Mouse (Mus musculus): ENCODE data around the gene Slc17a8. TPM values are rescaled to one million over a fixed set of nuclear protein-coding genes. Genes with fewer than 3 reads are reported as not detected.

The Slc17a8 gene
- polyA plus RNA-seq, 1 experiment from 2014 or later = 1.9 TPM

DNA sequence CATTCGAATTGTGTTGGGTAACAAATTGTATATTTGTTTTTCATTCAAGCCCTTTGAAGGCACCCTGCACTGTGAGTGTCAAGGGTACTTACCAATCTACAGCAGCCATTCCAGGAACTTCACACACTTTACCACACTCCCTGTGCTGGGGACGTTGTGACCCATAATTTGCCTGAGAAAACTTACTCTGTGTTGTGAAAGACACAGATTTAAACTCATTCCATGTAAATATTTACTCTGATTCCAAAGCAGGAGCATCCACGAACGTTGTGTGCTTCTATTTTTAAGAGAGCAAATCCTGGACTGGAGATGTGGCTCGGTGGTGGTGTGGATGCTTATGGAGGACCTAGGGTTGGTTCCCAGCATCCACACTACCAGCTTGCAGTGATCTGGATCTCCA, 10.8 kb upstream of the Slc17a8 start:
- Histone ChIP-seq H3K4me3 (no peak overlapping the region), H3K36me3 (peaks cover 6% of the 10 kb centered on the region; the same call in 1 of the 2 replicates), H3K27ac (no peak overlapping the region), H3K9me3 (no peaks in the 10 kb centered on the region), H3K4me2 (no peak overlapping the region), H3K27me3 (no peaks in the 10 kb centered on the region), H3K4me1 (replicated peaks) (no peaks in the 10 kb centered on the region), H3K9ac (no peak overlapping the region)
- WGBS = 75% methylated on average over 5 of the region's 5 CpGs
- ATAC-seq (ENCODE audit: low FRiP score) = no peak

DNA sequence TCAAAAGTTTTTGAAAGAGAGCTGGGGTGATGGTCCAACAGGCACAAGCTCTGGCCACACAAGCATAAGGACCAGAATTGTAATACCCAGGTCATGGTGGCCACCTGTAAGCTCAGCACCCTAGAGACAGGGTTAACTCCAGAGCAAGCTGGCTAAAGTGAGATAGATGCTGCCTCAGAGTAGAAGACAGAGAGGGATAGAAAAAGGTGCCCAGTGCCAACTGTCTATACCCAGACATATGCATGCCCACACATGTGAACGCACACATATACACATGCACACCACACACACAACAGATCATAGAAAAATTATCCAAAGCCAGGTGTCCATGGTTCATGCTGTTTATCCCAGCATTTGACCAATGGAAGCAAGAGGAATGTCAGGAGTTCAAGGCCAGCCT, 9.5 kb upstream of the Slc17a8 start:
- 100% methylated on average over 1 of the region's 1 CpGs for whole genome bisulfite sequencing
- Histone ChIP-seq H3K9me3 (no peaks in the 10 kb centered on the region), H3K27me3 (no peaks in the 10 kb centered on the region), H3K4me3 (no peak overlapping the region), H3K4me2 (no peak overlapping the region), H3K27ac (no peak overlapping the region), H3K9ac (no peak overlapping the region), H3K36me3 (peaks cover 6% of the 10 kb centered on the region; the same call in 1 of the 2 replicates), H3K4me1 (replicated peaks) (no peaks in the 10 kb centered on the region)
- ATAC-seq (ENCODE audit: low FRiP score) = peak; percentile 33; the same call in 1 of the 2 replicates

DNA sequence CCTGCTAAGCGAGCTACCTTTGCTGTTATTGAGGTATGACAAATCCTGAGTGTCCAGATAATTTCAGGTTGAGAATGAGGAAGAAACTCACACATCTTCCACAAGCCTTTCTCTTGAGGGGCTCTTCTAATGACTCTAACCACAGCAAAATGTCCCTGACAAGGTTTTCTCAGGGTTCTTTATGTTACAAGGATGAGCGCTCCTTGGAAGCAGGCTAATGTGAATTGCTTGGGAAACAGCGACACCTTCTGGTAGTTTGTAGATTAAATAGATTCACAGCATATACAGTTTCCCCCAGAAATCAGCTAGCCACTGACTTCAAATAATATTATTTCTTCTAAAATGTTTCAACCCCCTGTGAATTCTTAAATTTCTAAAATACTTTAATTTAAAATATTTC, 9.0 kb upstream of the Slc17a8 start:
- Histone ChIP-seq H3K4me1 (replicated peaks) (no peaks in the 10 kb centered on the region), H3K36me3 (peaks cover 6% of the 10 kb centered on the region; the same call in 1 of the 2 replicates), H3K9ac (no peak overlapping the region), H3K4me2 (no peak overlapping the region), H3K9me3 (no peaks in the 10 kb centered on the region), H3K27ac (no peak overlapping the region), H3K4me3 (no peak overlapping the region), H3K27me3 (no peaks in the 10 kb centered on the region)
- 31% methylated on average over 3 of the region's 3 CpGs for WGBS
- peak; percentile 82 for ATAC-seq (ENCODE audit: low FRiP score)

DNA sequence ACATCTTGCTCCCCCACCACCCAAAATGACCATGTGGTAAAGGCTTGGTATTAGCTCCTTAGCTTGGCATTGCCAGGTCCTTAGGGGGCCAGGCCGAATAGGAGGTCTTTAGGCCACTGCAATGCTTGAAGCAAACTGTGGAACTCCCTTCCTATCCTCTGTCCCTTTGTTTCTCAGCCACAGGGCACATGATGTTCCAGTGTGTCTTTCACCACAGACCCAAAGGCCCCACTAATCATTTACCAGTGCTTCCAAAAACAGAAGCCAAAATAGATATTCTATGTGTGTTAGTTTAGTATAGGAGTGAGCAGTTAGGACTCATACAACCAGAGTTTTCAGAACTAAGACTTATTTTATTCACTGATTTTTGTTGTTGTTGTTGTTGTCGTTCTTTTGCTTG, 5.7 kb upstream of the Slc17a8 start:
- Histone ChIP-seq H3K4me1 (replicated peaks) (no peaks in the 10 kb centered on the region), H3K9ac (no peak overlapping the region), H3K4me3 (no peak overlapping the region), H3K27me3 (no peaks in the 10 kb centered on the region), H3K27ac (no peak overlapping the region), H3K9me3 (no peaks in the 10 kb centered on the region), H3K36me3 (no peaks in the 10 kb centered on the region), H3K4me2 (no peak overlapping the region)
- no peak for ATAC-seq (ENCODE audit: low FRiP score)
- WGBS = 96% methylated on average over 2 of the region's 2 CpGs

DNA sequence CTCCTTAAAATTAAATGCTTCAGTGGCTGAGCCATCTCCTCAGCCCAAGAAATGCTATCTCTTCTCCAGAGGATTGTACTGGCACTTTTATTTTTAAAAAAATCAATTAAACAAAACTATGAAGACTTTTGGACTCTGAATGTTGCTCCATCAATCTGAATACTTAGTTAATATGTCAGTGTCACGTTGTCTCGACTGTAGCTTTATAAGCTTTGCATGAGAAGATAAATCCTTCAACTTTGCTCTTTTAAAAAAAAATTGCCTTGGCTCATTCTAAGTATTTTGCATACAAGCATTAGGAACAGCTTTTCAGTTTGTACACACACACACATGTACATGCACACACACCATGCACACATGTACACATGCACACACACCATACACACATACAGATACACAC, 3.1 kb upstream of the Slc17a8 start:
- H3K4me2 ChIP-seq = no peak overlapping the region
- H3K9ac ChIP-seq = no peak overlapping the region
- peaks cover 7% of the 10 kb centered on the region; the same call in 1 of the 2 replicates for H3K4me1 ChIP-seq (replicated peaks)
- no peaks in the 10 kb centered on the region for H3K36me3 ChIP-seq
- no peak for ATAC-seq (ENCODE audit: low FRiP score)
- no peak overlapping the region for H3K4me3 ChIP-seq
- no peak overlapping the region for H3K27ac ChIP-seq
- 94% methylated on average over 2 of the region's 2 CpGs for WGBS
- H3K9me3 ChIP-seq = no peaks in the 10 kb centered on the region
- no peaks in the 10 kb centered on the region for H3K27me3 ChIP-seq

DNA sequence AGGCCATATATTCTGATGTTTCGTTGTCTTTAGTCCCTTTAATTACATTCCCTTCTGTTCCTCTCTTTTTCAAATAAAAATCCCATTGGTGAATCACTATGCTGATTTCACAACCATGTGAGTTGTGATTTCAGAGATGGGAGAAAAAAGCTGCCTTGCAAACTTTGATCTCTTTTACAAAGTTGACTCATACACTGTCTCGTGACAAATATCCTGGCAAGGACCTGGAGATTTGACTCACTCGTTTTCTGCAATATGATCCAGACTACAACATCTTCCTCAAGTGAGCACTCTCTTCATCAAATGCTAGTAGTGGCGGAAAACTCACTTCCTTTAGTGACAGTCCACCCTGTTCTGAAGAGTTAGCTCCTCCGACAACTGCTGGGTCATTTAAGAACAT, 21.7 kb downstream of the Slc17a8 start:
- Histone ChIP-seq H3K4me2 (no peak overlapping the region), H3K27ac (no peak overlapping the region), H3K27me3 (no peaks in the 10 kb centered on the region), H3K4me3 (no peak overlapping the region), H3K4me1 (replicated peaks) (no peaks in the 10 kb centered on the region), H3K36me3 (no peaks in the 10 kb centered on the region), H3K9ac (no peak overlapping the region), H3K9me3 (no peaks in the 10 kb centered on the region)
- 83% methylated on average over 5 of the region's 5 CpGs for WGBS
- ATAC-seq (ENCODE audit: low FRiP score) = no peak

DNA sequence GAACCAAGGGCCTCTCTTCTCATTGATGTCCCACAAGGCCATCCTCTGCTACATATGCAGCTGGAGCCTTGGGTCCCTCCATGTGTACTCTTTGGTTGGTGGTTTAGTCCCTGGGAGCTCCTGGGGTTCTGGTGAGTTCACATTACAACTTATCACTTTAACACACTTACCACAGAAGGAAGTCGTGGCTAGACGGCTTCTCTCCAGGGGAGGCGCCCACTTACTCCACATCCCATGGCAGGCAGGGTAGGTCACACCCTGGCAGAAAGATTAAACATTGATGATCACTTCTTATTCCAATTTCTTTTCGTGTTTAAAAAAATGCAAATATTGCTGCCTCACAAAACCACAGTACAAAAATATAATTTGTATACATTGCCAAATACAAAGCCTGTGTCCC, 23.8 kb downstream of the Slc17a8 start:
- H3K4me1 ChIP-seq (replicated peaks) = no peaks in the 10 kb centered on the region
- H3K9ac ChIP-seq = no peak overlapping the region
- no peak overlapping the region for H3K27ac ChIP-seq
- H3K27me3 ChIP-seq = no peaks in the 10 kb centered on the region
- H3K4me3 ChIP-seq = no peak overlapping the region
- H3K9me3 ChIP-seq = no peaks in the 10 kb centered on the region
- H3K4me2 ChIP-seq = no peak overlapping the region
- ATAC-seq (ENCODE audit: low FRiP score) = no peak
- H3K36me3 ChIP-seq = no peaks in the 10 kb centered on the region
- WGBS = 89% methylated on average over 4 of the region's 4 CpGs

DNA sequence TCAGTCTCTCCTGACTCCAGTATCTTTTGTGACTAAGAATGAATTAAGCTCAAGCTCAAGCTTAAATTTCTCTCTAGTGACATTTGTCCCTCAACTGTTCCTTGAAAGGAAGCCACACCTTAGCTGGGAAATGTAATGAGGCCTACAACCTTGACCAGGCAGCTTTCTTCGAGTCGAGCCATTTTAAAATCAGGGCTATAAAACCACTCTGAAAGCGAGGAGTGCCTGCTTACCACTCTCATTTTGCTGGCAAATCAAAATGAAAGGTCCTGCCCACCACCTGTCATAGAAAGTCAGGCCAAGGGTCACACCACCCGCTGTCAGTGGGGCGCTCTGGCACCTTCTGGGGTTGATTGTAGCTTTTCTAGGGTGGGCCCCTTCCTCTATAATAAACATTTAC, 25.1 kb downstream of the Slc17a8 start:
- no peaks in the 10 kb centered on the region for H3K27me3 ChIP-seq
- H3K27ac ChIP-seq = no peak overlapping the region
- no peaks in the 10 kb centered on the region for H3K4me1 ChIP-seq (replicated peaks)
- WGBS = 94% methylated on average over 5 of the region's 5 CpGs
- H3K4me3 ChIP-seq = no peak overlapping the region
- no peaks in the 10 kb centered on the region for H3K36me3 ChIP-seq
- ATAC-seq (ENCODE audit: low FRiP score) = no peak
- H3K4me2 ChIP-seq = no peak overlapping the region
- no peak overlapping the region for H3K9ac ChIP-seq
- no peaks in the 10 kb centered on the region for H3K9me3 ChIP-seq

DNA sequence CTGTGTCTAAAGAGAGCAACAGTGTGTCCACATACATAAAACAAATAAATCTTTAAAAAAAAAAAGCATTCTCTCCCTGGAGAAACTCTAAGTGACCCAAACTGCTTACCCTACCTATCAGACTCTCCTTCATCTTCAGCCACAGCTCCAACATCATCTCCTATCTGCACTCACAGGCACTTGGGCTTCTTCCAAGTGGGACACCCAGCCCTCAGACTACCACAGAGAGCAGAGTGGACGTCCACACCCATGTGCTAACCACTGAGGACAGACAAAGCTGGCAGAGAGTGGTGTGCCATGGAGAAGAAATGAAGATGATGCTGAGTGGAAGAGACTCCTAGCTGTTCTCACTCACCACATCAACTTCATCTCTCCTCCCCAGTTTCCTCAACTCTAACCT, 25.5 kb downstream of the Slc17a8 start:
- H3K4me1 ChIP-seq (replicated peaks) = no peaks in the 10 kb centered on the region
- no peak overlapping the region for H3K27ac ChIP-seq
- no peak overlapping the region for H3K4me3 ChIP-seq
- no peaks in the 10 kb centered on the region for H3K9me3 ChIP-seq
- no peaks in the 10 kb centered on the region for H3K36me3 ChIP-seq
- H3K9ac ChIP-seq = no peak overlapping the region
- H3K27me3 ChIP-seq = no peaks in the 10 kb centered on the region
- WGBS = 89% methylated on average over 1 of the region's 1 CpGs
- ATAC-seq (ENCODE audit: low FRiP score) = no peak
- no peak overlapping the region for H3K4me2 ChIP-seq

DNA sequence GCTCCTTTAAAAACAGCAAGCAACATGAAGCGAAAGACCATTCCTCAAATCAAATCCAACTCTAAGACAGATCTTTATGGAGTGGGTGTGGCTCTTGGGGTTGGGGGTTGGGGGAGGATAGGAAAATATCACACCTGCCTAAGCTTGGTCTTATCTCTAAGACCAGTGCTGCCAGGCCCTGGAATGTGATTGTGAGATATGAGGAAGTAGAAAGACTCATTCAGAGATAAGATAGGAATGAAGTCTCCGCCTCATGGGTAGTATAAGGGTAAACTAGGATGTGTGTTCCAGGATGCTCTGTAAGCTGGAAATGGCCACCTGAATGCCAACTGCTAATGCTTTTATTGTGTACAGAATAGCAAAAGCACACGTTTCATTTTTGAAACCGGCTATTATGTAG, 26.7 kb downstream of the Slc17a8 start:
- H3K36me3 ChIP-seq = no peaks in the 10 kb centered on the region
- H3K9me3 ChIP-seq = no peaks in the 10 kb centered on the region
- ATAC-seq (ENCODE audit: low FRiP score) = no peak
- H3K4me3 ChIP-seq = no peak overlapping the region
- H3K9ac ChIP-seq = no peak overlapping the region
- no peak overlapping the region for H3K27ac ChIP-seq
- H3K4me1 ChIP-seq (replicated peaks) = no peaks in the 10 kb centered on the region
- H3K4me2 ChIP-seq = no peak overlapping the region
- H3K27me3 ChIP-seq = no peaks in the 10 kb centered on the region
- 90% methylated on average over 4 of the region's 4 CpGs for WGBS

DNA sequence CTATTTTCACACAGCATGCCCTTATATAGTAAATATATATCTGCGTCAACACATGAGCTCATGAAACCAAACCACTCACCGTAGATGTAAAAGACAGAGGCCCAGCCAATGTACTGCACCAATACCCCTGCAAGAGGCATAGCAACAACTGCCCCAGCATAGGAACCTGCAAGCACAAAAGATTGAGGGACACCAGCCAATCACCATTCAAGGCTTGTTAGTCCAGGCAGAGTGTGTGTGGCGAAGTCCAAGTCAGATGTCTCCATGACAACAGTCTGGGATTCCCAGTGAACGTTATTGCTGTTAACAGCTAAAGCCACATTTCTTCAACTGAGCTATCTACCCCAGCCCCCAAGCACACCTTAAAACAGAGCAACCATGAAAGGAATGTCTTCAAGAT, 28.3 kb downstream of the Slc17a8 start:
- Histone ChIP-seq H3K4me1 (replicated peaks) (no peaks in the 10 kb centered on the region), H3K36me3 (no peaks in the 10 kb centered on the region), H3K9me3 (no peaks in the 10 kb centered on the region), H3K4me3 (no peak overlapping the region), H3K27ac (no peak overlapping the region), H3K4me2 (no peak overlapping the region), H3K9ac (no peak overlapping the region), H3K27me3 (no peaks in the 10 kb centered on the region)
- WGBS = 41% methylated on average over 4 of the region's 4 CpGs
- 0 out of 2 replicates have a peak, but pooled peaks have one; percentile 52 for ATAC-seq (ENCODE audit: low FRiP score)

DNA sequence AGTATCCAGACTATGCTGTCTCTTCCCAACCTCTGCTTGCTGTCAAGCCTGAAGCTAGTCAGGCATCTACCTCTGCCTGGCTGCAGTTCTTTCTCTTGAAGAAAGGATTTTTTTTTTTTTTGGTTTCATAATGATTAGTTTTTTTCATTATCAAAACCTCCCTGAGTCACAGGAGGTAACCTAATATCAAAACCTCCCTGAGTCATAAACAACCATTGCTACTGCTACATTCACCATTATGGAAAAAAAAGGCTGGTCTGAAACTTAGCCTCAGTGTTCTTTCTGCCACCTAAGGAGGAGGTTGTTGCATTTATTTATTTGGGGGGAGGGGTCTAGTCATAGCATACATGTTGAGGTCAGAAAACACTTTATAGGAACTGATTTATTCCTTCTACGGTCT, 31.2 kb downstream of the Slc17a8 start:
- ATAC-seq (ENCODE audit: low FRiP score) = no peak
- no peaks in the 10 kb centered on the region for H3K36me3 ChIP-seq
- H3K9ac ChIP-seq = no peak overlapping the region
- H3K4me3 ChIP-seq = no peak overlapping the region
- H3K27ac ChIP-seq = no peak overlapping the region
- no peaks in the 10 kb centered on the region for H3K4me1 ChIP-seq (replicated peaks)
- no peaks in the 10 kb centered on the region for H3K27me3 ChIP-seq
- H3K9me3 ChIP-seq = no peaks in the 10 kb centered on the region
- WGBS = 97% methylated on average over 1 of the region's 1 CpGs
- no peak overlapping the region for H3K4me2 ChIP-seq

DNA sequence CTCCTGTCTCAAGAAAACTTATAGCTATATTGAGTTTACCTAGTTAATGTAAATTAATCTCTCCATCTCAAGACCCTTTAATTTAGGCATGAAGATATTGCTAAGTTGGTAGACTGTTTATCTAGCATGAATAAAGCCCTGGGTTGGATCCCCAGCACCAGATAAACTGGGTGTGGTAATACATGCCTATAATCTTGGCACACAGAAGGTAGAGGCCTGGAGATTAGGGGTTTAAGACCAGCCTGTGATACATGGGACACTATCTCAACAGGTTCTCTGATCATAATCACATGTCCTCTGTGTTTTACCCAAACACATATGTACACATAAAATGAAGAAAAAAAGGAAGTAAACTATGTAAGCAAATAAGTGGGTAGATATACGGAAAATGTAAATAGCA, 32.3 kb downstream of the Slc17a8 start:
- Histone ChIP-seq H3K9ac (no peak overlapping the region), H3K4me2 (no peak overlapping the region), H3K27me3 (no peaks in the 10 kb centered on the region), H3K27ac (no peak overlapping the region), H3K9me3 (no peaks in the 10 kb centered on the region), H3K36me3 (no peaks in the 10 kb centered on the region), H3K4me3 (no peak overlapping the region), H3K4me1 (replicated peaks) (no peaks in the 10 kb centered on the region)
- no peak for ATAC-seq (ENCODE audit: low FRiP score)
- 94% methylated on average over 1 of the region's 1 CpGs for WGBS

DNA sequence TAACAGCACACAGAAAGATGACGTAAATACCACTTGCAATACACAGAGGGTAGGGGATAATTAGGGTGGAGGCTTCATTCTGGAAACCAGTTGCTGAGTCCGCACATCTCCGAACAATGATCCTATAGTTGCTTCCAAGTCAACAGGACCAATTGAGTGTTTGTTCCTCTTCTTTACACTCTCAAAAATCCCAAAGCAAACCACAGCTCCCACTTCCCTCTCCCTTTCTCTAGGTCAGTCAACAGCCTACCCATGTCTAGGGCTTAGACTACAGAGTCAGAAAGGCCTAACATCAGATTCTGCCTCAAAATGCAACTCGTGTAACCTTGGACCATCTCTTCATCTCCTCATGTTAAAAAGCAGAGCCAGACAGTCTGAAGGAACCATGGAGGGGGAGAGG, 36.3 kb downstream of the Slc17a8 start:
- H3K27ac ChIP-seq = no peak overlapping the region
- no peaks in the 10 kb centered on the region for H3K4me1 ChIP-seq (replicated peaks)
- no peaks in the 10 kb centered on the region for H3K9me3 ChIP-seq
- WGBS = 94% methylated on average over 4 of the region's 4 CpGs
- no peak overlapping the region for H3K4me3 ChIP-seq
- H3K36me3 ChIP-seq = no peaks in the 10 kb centered on the region
- no peak for ATAC-seq (ENCODE audit: low FRiP score)
- H3K27me3 ChIP-seq = no peaks in the 10 kb centered on the region
- H3K9ac ChIP-seq = no peak overlapping the region
- H3K4me2 ChIP-seq = no peak overlapping the region
